In genomic region chr6:87913661-87914325, GRCm38 (mm10) we compare ENCODE assay signal across 8 mouse cellular contexts. TPM values are rescaled to one million over a fixed set of nuclear protein-coding genes. Genes with fewer than 3 reads are reported as not detected.
DNase-seq lines count a peak whose midpoint lies in the region; ATAC-seq and TF ChIP-seq lines count a peak whose summit lies in the region.

Gene Hmces (plus strand): TSS chr6:87913935.

- under 1% methylated on average over 58 of the region's 62 CpGs for WGBS in hindbrain, embryonic 15.5 days

- H3K4me3 ChIP-seq in gastrocnemius, adult 2 months, result peak within 1 kb of the TSS; percentile 94
- peak within 1 kb of the TSS; percentile 92 for H3K4me3 ChIP-seq in hindbrain, embryonic 15.5 days

- peaks cover 57% of the 10 kb centered on the region for H3K36me3 ChIP-seq in hindbrain, embryonic 15.5 days

- peak; percentile 95 for ATAC-seq in hindbrain, embryonic 15.5 days (ENCODE audit: low FRiP score, low read depth)
- ATAC-seq in megakaryocyte, adult 5-6 weeks (ENCODE audit: poor library complexity, severe bottlenecking), result peak; percentile 89

- H3K9me3 ChIP-seq in hindbrain, embryonic 15.5 days, result no peaks in the 10 kb centered on the region

- DNase-seq in ZHBTc4 (ENCODE audit: low read depth, low spot score), result peak; percentile 95
- peak; percentile 81 to 85 for DNase-seq in cerebellum, postnatal 14 days
- DNase-seq in gastrocnemius, adult 2 months, result peak; percentile 78
- DNase-seq in left cerebral cortex, adult 8-10 months (ENCODE audit: low spot score in 2 of 2), result peak; percentile 42 to 48
- DNase-seq in right cerebral cortex, adult 18-20 months, result peak; percentile 67
- DNase-seq in urinary bladder, adult 2 months (ENCODE audit: low spot score), result peak; percentile 56

- H3K9ac ChIP-seq in hindbrain, embryonic 15.5 days, result peak within 1 kb of the TSS; percentile 89

- peaks cover 21% of the 10 kb centered on the region for H3K4me1 ChIP-seq in hindbrain, embryonic 15.5 days (replicated peaks)

- no peak; the same call in 1 of the 2 replicates for TF ChIP-seq CTCF in gastrocnemius, adult 2 months (IDR thresholded peaks at IDR 0.05)

- H3K4me2 ChIP-seq in hindbrain, embryonic 15.5 days, result peak within 1 kb of the TSS; percentile 93

- intact Hi-C loops in gastrocnemius, adult 2 months (cut with DNase I), result loop anchor here (5.0 to 10.0 kb wide), 4 partner anchors 84 to 194 kb away; no protein-coding TSS in a partner anchor

- H3K27ac ChIP-seq in gastrocnemius, adult 2 months, result peak within 1 kb of the TSS; percentile 89
- peak within 1 kb of the TSS; percentile 84 for H3K27ac ChIP-seq in hindbrain, embryonic 15.5 days (replicated peaks)

- H3K27me3 ChIP-seq in hindbrain, embryonic 15.5 days, result no peaks in the 10 kb centered on the region

RNA-seq across cellular contexts. Expression of gene Hmces, which starts in this region (rescaled TPM):
- 1 to 10 TPM; 5.9 to 6.4 TPM for total RNA-seq in gastrocnemius, adult 2 months (2021)
- 38.5 and 44.0 TPM in 2 replicates for polyA plus RNA-seq in hindbrain, embryonic 15.5 days (2015; fragmentation: Nextera tagmentation; extraction: Ambion mirVana)
- 10 to 100 TPM; 24.7 to 27.7 (median 25.0) TPM for total RNA-seq in left cerebral cortex, adult 8-10 months (2022)
- 4.9 and 10.1 TPM in 2 replicates for total RNA-seq in megakaryocyte, adult 5-6 weeks (2015)
- total RNA-seq in megakaryocyte, adult 5-6 weeks (2017), result 13.4 and 15.2 TPM in 2 replicates
- 24.3 and 26.1 TPM in 2 replicates for polyA plus RNA-seq in urinary bladder, adult 2 months (2012; rRNA removed)

Comparison
In these comparisons a context has a peak if more than half of its experiments do, and no peak if none do; other contexts are left out.
1. Peak in every context shown above with its lines: DNase-seq, ATAC-seq, H3K4me3 ChIP-seq and H3K27ac ChIP-seq.
2. DNase-seq: peak in every context shown above with its lines; median percentile 95 in ZHBTc4; 83 in cerebellum, postnatal 14 days; 78 in gastrocnemius, adult 2 months; 67 in right cerebral cortex, adult 18-20 months; 56 in urinary bladder, adult 2 months; 45 in left cerebral cortex, adult 8-10 months.